Mouse (Mus musculus): ENCODE results near the gene Nt5dc2.

Gene Nt5dc2

GRCm38 (mm10) chr14:31168425-31168824 lies 37.6 kb downstream of the Nt5dc2 start, which contains the start of gene Stab1:
TSS of gene Stab1 (minus strand) at chr14:31168641.
- DNase-seq (ENCODE audit: low spot score in 2 of 2) = no peak

DNA sequence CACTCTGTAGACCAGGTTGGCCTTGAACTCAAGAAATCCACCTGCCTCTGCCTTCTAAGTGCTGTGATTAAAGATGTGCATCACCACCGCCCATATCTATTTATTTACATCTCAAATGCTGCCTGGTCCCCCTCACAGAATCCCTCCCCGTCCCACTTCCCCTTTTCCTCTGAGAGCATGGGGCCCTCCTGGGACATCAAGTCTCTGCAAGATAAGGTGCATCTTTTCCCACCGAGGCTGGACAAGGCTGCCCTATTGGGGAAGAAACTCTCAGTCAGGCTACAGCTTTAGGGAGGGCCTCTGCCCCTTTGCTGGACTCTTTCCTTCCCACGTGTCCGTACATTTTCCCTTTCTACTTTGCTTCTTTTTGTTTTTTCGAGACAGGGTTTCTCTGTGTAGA lies 38.7 kb downstream of the Nt5dc2 start:
- no peak for DNase-seq (ENCODE audit: low spot score in 2 of 2)

- DNase-seq (ENCODE audit: low spot score in 2 of 2) = no peak
These were observed 40.1 kb downstream of the Nt5dc2 start for GRCm38 (mm10) chr14:31170963-31171362.

GRCm38 (mm10) chr14:31171386-31171785 lies 40.5 kb downstream of the Nt5dc2 start:
- DNase-seq (ENCODE audit: low spot score in 2 of 2) = no peak

GRCm38 (mm10) chr14:31171821-31172220 lies 41.0 kb downstream of the Nt5dc2 start:
- no peak for DNase-seq (ENCODE audit: low spot score in 2 of 2)

- no peak for DNase-seq (ENCODE audit: low spot score in 2 of 2)
These were observed 42.1 kb downstream of the Nt5dc2 start for GRCm38 (mm10) chr14:31172781-31173455.

DNA sequence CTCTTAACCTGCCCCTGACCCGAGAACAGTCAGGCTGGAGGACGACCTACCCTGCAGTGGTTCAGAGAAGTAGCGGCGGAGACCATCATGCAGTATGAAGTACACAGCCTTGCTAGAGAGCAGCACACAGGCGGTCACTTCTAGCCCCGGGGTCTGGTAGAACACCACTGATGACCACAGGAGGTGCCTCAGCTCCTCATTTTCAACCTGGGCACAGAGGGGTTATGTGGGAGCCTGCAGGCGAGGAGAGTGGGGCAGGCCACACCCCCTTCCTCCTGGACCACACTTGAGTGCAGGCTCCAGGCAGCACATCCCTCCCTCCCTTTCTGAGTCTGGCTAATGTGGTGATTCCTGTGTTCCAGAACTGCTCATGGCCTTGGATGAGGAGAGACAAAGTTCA lies 42.7 kb downstream of the Nt5dc2 start:
- no peak for DNase-seq (ENCODE audit: low spot score in 2 of 2)

DNA sequence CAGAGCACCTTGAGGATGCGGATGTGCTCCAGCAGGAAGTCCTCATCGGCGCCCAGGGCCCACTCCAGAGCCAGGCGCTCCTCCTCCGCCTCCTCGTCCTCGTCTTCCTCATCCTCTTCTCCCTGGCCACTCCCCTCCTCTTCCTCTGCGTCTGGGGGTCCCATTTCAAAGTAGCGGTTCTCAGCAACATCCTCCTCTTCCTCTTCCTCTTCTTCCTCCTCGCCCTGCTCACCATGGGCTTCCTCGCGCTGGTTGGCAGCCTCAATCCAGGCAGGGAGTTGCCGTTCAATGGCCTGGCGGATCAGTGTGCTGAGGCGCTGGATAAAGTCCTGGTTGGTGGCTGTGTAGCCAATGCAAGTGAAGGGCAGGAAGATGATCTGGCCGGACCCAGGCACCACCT lies 46.4 kb downstream of the Nt5dc2 start:
- no peak for DNase-seq (ENCODE audit: low spot score in 2 of 2)

GRCm38 (mm10) chr14:31177715-31178114 lies 46.9 kb downstream of the Nt5dc2 start:
- no peak for DNase-seq (ENCODE audit: low spot score in 2 of 2)

GRCm38 (mm10) chr14:31179677-31180365 lies 49.0 kb downstream of the Nt5dc2 start:
- no peak for DNase-seq (ENCODE audit: low spot score in 2 of 2)

GRCm38 (mm10) chr14:31181512-31181911 lies 50.7 kb downstream of the Nt5dc2 start:
- no peak for DNase-seq (ENCODE audit: low spot score in 2 of 2)

- DNase-seq (ENCODE audit: low spot score in 2 of 2) = no peak
These were observed 52.0 kb downstream of the Nt5dc2 start for GRCm38 (mm10) chr14:31182786-31183290.

DNA sequence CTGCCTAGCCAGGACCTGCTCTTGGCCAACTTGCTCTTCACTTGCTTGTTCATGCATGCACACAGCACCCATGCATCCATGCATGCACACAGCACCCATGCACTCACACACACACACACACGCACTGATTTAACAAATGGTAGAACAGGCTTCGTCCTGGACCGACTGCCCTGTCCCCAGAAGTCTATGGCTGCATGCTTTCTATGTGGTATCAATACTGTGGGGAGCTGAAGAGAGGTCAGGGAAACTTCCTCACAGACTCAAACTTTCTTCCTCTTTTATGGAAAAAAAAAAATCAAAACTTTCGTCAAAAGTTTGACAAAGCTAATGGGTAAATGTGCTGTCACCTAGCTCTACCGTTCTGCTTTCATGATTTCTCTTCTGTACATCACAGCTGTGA lies 52.7 kb downstream of the Nt5dc2 start:
- DNase-seq (ENCODE audit: low spot score in 2 of 2) = no peak

DNA sequence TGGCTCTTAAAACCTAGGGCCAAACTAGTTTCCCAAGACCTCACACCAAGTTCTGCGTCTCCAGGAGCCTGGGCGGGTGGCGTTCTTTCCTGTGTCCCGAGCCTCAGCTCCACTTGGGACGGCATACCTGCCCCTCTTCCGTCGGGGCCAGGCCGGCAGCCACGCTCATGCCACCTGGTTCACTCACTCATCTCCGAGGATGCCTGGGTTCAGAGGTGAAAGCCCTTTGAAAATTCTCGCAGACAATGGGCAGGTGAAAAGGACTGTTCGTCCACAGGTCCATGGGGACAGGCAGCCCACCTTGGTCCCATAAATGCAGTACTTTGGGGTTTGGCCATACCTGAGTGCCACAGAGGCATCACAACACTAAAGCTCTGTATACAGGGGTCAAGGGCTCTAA lies 53.3 kb downstream of the Nt5dc2 start:
- no peak for DNase-seq (ENCODE audit: low spot score in 2 of 2)

GRCm38 (mm10) chr14:31186656-31187055 lies 55.8 kb downstream of the Nt5dc2 start:
- DNase-seq (ENCODE audit: low spot score in 2 of 2) = no peak
